Mouse (Mus musculus): Measurements from ENCODE around the gene Ndufs8. TPM values are rescaled to one million over a fixed set of nuclear protein-coding genes. Genes with fewer than 3 reads are reported as not detected.

Gene Ndufs8
- polyA plus RNA-seq, 1 experiment from 2014 or later: 507 TPM

DNA sequence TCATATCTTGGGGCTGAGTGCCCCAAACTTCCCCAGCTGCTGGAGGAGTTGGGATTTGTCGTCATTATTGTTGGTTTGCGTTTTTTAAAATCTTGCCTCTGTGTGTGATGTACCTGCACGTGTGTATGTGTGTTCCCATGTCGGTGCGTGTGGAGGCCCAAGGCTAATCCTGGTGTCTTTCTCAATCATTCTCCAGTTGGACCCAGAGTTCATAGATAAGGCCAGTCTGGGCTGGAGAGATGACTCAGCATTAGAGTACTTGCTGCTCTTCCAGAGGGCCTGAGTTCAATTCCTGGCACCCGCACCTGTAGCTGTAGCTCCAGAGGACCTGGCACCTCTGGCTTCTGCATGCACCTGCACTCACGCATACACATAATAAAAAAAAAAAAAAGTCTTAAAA, 12.3 kb upstream of the Ndufs8 start:
- ATAC-seq (ENCODE audit: insufficient number of reproducible peaks, insufficient read depth, low FRiP score, low read depth): no peak
- no peak overlapping the region for H3K27ac ChIP-seq (replicated peaks in 1 of 2; ENCODE audit: control insufficient read depth in 1 of 2, insufficient read depth in 1 of 2, low read depth in 2 of 2, low read length in 2 of 2)
- H3K9me3 ChIP-seq (ENCODE audit: control insufficient read depth, low read length): no peaks in the 10 kb centered on the region
- WGBS: 91% methylated on average over 7 of the region's 7 CpGs
- no peak overlapping the region for H3K4me2 ChIP-seq (ENCODE audit: low read length)
- peaks cover 19 to 22% of the 10 kb centered on the region in 2 experiments for H3K4me1 ChIP-seq (ENCODE audit: control insufficient read depth in 2 of 2, insufficient read depth in 2 of 2, low read length in 2 of 2)
- H3K4me3 ChIP-seq (ENCODE audit: control insufficient read depth in 1 of 2, insufficient read depth in 1 of 2, low read depth in 1 of 2, low read length in 2 of 2): no peak overlapping the region
- H3K9ac ChIP-seq (ENCODE audit: low read length): no peak overlapping the region
- H3K36me3 ChIP-seq (ENCODE audit: control insufficient read depth, insufficient read depth, low read length): no peaks in the 10 kb centered on the region
- H3K27me3 ChIP-seq (ENCODE audit: control insufficient read depth, insufficient read depth, low read length): no peaks in the 10 kb centered on the region

DNA sequence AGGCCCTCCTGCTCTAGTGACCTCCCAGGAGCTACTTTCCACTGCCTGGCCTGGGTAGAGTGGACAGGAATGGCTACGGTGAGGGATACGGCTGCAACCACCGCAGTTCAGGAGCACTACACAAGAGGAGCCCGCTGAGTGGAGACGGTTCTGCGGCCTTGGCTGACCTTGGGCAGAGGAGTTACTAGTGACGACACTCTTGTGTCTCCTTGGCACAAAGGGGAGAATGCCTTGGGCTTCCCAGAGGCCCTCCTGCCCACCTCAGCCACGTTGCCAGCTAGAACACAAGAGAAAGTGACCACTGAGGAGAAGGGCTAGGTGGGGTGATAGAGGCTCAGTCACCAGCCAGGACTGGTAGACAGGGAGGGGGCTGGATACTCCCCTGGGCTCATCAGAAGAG, 11.6 kb upstream of the Ndufs8 start:
- H3K27ac ChIP-seq (replicated peaks in 1 of 2; ENCODE audit: control insufficient read depth in 1 of 2, insufficient read depth in 1 of 2, low read depth in 2 of 2, low read length in 2 of 2): no peak overlapping the region
- no peak for ATAC-seq (ENCODE audit: insufficient number of reproducible peaks, insufficient read depth, low FRiP score, low read depth)
- H3K36me3 ChIP-seq (ENCODE audit: control insufficient read depth, insufficient read depth, low read length): no peaks in the 10 kb centered on the region
- H3K4me1 ChIP-seq (ENCODE audit: control insufficient read depth in 2 of 2, insufficient read depth in 2 of 2, low read length in 2 of 2): peaks cover 12 to 15% of the 10 kb centered on the region in 2 experiments
- H3K9ac ChIP-seq (ENCODE audit: low read length): no peak overlapping the region
- H3K4me3 ChIP-seq (ENCODE audit: control insufficient read depth in 1 of 2, insufficient read depth in 1 of 2, low read depth in 1 of 2, low read length in 2 of 2): no peak overlapping the region
- no peak overlapping the region for H3K4me2 ChIP-seq (ENCODE audit: low read length)
- WGBS: 64% methylated on average over 8 of the region's 8 CpGs
- no peaks in the 10 kb centered on the region for H3K9me3 ChIP-seq (ENCODE audit: control insufficient read depth, low read length)
- no peaks in the 10 kb centered on the region for H3K27me3 ChIP-seq (ENCODE audit: control insufficient read depth, insufficient read depth, low read length)

DNA sequence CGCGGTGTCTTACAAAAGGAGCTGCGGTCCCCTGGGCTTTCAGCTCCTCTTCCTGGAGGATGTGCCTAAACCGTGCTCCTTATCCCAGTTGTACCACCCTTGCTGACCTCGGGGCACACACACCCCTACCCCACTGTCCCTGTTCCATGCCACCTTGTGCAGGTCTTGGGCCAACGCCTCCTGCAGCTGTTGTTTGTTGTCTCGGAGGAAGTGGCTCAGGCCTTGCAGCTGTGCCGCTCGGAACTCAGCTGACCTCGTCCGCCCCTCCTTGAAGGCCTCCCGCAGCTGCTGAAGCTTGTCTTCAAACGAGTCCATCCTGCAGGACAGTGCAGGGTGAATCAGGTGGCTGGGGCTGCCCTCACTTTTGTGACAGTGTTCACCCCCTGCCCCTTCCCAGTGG, 11.0 kb upstream of the Ndufs8 start:
- Histone ChIP-seq H3K36me3 (ENCODE audit: control insufficient read depth, insufficient read depth, low read length) (no peaks in the 10 kb centered on the region), H3K4me2 (ENCODE audit: low read length) (no peak overlapping the region), H3K4me3 (ENCODE audit: control insufficient read depth in 1 of 2, insufficient read depth in 1 of 2, low read depth in 1 of 2, low read length in 2 of 2) (no peak overlapping the region), H3K9ac (ENCODE audit: low read length) (no peak overlapping the region), H3K27me3 (ENCODE audit: control insufficient read depth, insufficient read depth, low read length) (no peaks in the 10 kb centered on the region), H3K4me1 (ENCODE audit: control insufficient read depth in 2 of 2, insufficient read depth in 2 of 2, low read length in 2 of 2) (peaks cover 8 to 9% of the 10 kb centered on the region in 2 experiments; a peak in 2 of 4 replicates), H3K27ac (replicated peaks in 1 of 2; ENCODE audit: control insufficient read depth in 1 of 2, insufficient read depth in 1 of 2, low read depth in 2 of 2, low read length in 2 of 2) (peak overlapping the region in 1 of 2 experiments; percentile 18; a peak in 1 of 4 replicates), H3K9me3 (ENCODE audit: control insufficient read depth, low read length) (no peaks in the 10 kb centered on the region)
- 57% methylated on average over 13 of the region's 13 CpGs for WGBS
- no peak for ATAC-seq (ENCODE audit: insufficient number of reproducible peaks, insufficient read depth, low FRiP score, low read depth)

DNA sequence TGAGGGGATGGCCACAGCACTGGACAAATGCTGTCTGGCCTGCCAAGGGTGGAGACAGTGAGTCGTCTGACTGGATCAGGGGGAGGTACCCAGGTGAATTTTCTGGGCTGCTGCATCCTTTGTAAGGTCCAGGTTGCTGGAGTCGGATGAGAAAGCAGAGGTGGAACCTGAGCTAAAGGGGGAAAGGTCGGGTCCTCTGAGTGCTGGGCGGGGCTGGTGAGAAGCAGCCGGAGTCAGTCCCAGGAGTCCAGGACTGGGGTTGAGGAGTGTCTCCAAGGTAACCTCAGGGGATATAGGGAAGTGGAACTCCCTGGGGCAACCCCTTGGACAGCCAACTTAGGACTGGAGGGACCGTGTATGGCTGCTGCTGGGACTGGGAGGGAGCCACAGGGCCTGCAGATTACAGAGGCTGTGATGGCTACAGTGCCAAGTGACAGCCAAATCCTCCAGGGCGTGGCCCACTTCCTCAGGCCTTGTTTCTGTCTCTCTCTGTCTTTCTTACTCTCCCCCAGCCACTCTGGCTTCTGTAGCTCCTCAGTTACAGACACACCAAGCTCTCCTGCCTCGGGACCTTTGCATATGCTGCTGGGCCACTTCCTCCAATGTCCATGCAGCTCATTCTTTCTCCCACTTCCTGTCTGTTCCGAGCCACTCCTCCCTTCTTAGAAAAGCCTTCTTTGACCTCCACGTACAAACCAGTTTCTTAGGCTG, 10.2 kb upstream of the Ndufs8 start:
- no peak for ATAC-seq (ENCODE audit: insufficient number of reproducible peaks, insufficient read depth, low FRiP score, low read depth)
- 58% methylated on average over 10 of the region's 10 CpGs for WGBS
- H3K9ac ChIP-seq (ENCODE audit: low read length): no peak overlapping the region
- no peaks in the 10 kb centered on the region for H3K27me3 ChIP-seq (ENCODE audit: control insufficient read depth, insufficient read depth, low read length)
- no peaks in the 10 kb centered on the region for H3K9me3 ChIP-seq (ENCODE audit: control insufficient read depth, low read length)
- H3K4me3 ChIP-seq (ENCODE audit: control insufficient read depth in 1 of 2, insufficient read depth in 1 of 2, low read depth in 1 of 2, low read length in 2 of 2): no peak overlapping the region
- H3K27ac ChIP-seq (replicated peaks in 1 of 2; ENCODE audit: control insufficient read depth in 1 of 2, insufficient read depth in 1 of 2, low read depth in 2 of 2, low read length in 2 of 2): no peak overlapping the region; a peak in 1 of 4 replicates
- H3K4me2 ChIP-seq (ENCODE audit: low read length): no peak overlapping the region
- peaks cover 8 to 9% of the 10 kb centered on the region in 2 experiments; a peak in 2 of 4 replicates for H3K4me1 ChIP-seq (ENCODE audit: control insufficient read depth in 2 of 2, insufficient read depth in 2 of 2, low read length in 2 of 2)
- H3K36me3 ChIP-seq (ENCODE audit: control insufficient read depth, insufficient read depth, low read length): no peaks in the 10 kb centered on the region

DNA sequence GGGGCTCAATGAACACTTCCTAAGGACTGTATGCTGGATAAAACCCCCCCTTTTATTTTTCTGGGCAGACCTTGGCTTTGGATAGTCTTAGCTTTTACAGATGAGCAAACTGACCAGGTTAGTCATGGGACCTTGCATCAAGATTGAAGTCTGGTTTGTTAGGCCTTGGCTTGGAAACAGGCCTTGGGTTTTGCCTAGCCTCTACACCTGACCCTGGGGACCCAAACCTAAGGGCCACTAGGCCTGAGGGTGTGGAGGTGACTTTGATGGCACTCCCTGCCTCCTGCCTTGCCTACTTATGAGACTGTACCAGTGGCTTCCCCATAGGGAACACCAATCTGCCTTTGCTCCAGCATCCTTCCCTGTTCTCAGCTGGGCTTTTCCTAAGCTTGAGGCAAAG, 7.4 kb upstream of the Ndufs8 start:
- H3K9me3 ChIP-seq (ENCODE audit: control insufficient read depth, low read length): no peaks in the 10 kb centered on the region
- ATAC-seq (ENCODE audit: insufficient number of reproducible peaks, insufficient read depth, low FRiP score, low read depth): no peak
- H3K27ac ChIP-seq (replicated peaks in 1 of 2; ENCODE audit: control insufficient read depth in 1 of 2, insufficient read depth in 1 of 2, low read depth in 2 of 2, low read length in 2 of 2): no peak overlapping the region
- no peaks in the 10 kb centered on the region for H3K36me3 ChIP-seq (ENCODE audit: control insufficient read depth, insufficient read depth, low read length)
- H3K4me1 ChIP-seq (ENCODE audit: control insufficient read depth in 2 of 2, insufficient read depth in 2 of 2, low read length in 2 of 2): peaks cover 7 to 8% of the 10 kb centered on the region in 2 experiments; a peak in 2 of 4 replicates
- no peak overlapping the region for H3K4me3 ChIP-seq (ENCODE audit: control insufficient read depth in 1 of 2, insufficient read depth in 1 of 2, low read depth in 1 of 2, low read length in 2 of 2)
- no peak overlapping the region for H3K9ac ChIP-seq (ENCODE audit: low read length)
- H3K4me2 ChIP-seq (ENCODE audit: low read length): no peak overlapping the region
- no peaks in the 10 kb centered on the region for H3K27me3 ChIP-seq (ENCODE audit: control insufficient read depth, insufficient read depth, low read length)

DNA sequence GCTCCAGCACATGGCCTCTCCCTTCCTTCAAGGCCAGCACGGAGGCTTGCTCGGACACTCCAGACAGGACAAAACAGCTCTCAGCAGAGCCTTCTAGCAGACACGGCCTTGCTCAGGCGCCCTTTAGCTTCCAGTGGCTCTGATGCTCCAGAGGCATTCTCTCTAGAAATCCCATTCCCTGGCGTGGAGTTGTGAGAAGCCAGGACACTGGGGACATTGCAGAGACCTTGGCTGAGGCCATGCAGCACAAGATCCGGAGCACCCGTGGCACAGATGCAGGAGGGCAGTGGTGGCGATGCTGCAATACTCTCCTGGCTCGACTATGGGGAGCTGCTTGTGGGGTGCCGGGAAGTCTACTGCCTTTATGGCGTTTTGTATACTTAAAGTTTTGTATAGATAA, 4.2 kb upstream of the Ndufs8 start:
- ATAC-seq (ENCODE audit: insufficient number of reproducible peaks, insufficient read depth, low FRiP score, low read depth): no peak

DNA sequence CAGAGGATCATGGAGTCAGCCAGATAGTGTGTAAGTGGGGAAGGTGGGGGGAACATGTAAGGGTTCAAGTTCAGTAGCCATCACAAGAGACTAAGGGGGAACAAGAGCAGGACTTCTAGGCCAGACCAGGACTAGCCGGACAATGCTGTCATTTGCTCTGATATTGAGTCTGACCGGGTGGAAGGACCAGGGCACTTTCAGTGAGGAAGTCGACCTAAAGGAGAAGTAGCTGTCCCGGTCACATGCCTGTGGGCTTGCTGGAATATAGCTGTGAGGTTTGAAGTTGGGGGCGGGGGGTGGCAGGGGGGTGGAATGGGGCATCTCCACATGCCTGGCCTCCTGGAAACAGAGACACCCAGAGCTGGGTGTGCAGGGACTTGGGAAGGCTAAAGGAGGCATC, 2.0 kb upstream of the Ndufs8 start:
- WGBS: 83% methylated on average over 5 of the region's 5 CpGs
- Histone ChIP-seq H3K36me3 (ENCODE audit: control insufficient read depth, insufficient read depth, low read length) (peaks cover 20% of the 10 kb centered on the region), H3K9ac (ENCODE audit: low read length) (no peak overlapping the region), H3K4me2 (ENCODE audit: low read length) (no peak overlapping the region), H3K9me3 (ENCODE audit: control insufficient read depth, low read length) (no peaks in the 10 kb centered on the region), H3K27ac (replicated peaks in 1 of 2; ENCODE audit: control insufficient read depth in 1 of 2, insufficient read depth in 1 of 2, low read depth in 2 of 2, low read length in 2 of 2) (no peak overlapping the region), H3K4me3 (ENCODE audit: control insufficient read depth in 1 of 2, insufficient read depth in 1 of 2, low read depth in 1 of 2, low read length in 2 of 2) (no peak overlapping the region), H3K27me3 (ENCODE audit: control insufficient read depth, insufficient read depth, low read length) (no peaks in the 10 kb centered on the region), H3K4me1 (ENCODE audit: control insufficient read depth in 2 of 2, insufficient read depth in 2 of 2, low read length in 2 of 2) (peaks cover 10 to 14% of the 10 kb centered on the region in 2 experiments)
- ATAC-seq (ENCODE audit: insufficient number of reproducible peaks, insufficient read depth, low FRiP score, low read depth): no peak

More for the DNA sequence above, 4.2 kb upstream of the Ndufs8 start:
- WGBS: 72% methylated on average over 11 of the region's 11 CpGs
- no peaks in the 10 kb centered on the region for H3K27me3 ChIP-seq (ENCODE audit: control insufficient read depth, insufficient read depth, low read length)
- H3K27ac ChIP-seq (replicated peaks in 1 of 2; ENCODE audit: control insufficient read depth in 1 of 2, insufficient read depth in 1 of 2, low read depth in 2 of 2, low read length in 2 of 2): no peak overlapping the region
- H3K9me3 ChIP-seq (ENCODE audit: control insufficient read depth, low read length): no peaks in the 10 kb centered on the region
- peaks cover 9 to 13% of the 10 kb centered on the region in 2 experiments for H3K4me1 ChIP-seq (ENCODE audit: control insufficient read depth in 2 of 2, insufficient read depth in 2 of 2, low read length in 2 of 2)
- H3K4me3 ChIP-seq (ENCODE audit: control insufficient read depth in 1 of 2, insufficient read depth in 1 of 2, low read depth in 1 of 2, low read length in 2 of 2): no peak overlapping the region
- no peak overlapping the region for H3K4me2 ChIP-seq (ENCODE audit: low read length)
- H3K36me3 ChIP-seq (ENCODE audit: control insufficient read depth, insufficient read depth, low read length): no peaks in the 10 kb centered on the region
- H3K9ac ChIP-seq (ENCODE audit: low read length): no peak overlapping the region

DNA sequence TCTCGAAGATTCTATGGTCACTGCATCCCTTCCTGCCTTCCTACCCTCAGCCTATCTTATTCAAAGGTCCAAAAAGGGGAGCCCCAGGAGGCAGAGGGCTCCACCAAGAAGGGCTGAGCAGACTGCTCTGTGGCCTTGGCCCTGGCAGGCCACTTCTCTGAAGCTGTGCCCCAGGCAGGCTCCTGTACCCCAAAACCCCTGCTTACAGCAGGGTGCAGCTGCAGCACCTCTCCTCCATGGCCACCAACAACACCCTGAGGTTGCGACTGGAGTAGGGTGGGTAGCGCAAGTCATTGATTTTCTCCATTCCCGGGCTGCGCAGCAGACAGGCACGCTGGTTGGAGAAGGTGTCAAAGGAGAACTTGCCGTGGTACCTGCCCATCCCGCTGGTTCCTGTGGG, 1.1 kb upstream of the Ndufs8 start:
- no peak for ATAC-seq (ENCODE audit: insufficient number of reproducible peaks, insufficient read depth, low FRiP score, low read depth)
- Histone ChIP-seq H3K9me3 (ENCODE audit: control insufficient read depth, low read length) (no peaks in the 10 kb centered on the region), H3K27ac (replicated peaks in 1 of 2; ENCODE audit: control insufficient read depth in 1 of 2, insufficient read depth in 1 of 2, low read depth in 2 of 2, low read length in 2 of 2) (peak overlapping the region; percentile 83 to 91; a peak in 2 of 4 replicates), H3K9ac (ENCODE audit: low read length) (peak overlapping the region; percentile 82), H3K27me3 (ENCODE audit: control insufficient read depth, insufficient read depth, low read length) (no peaks in the 10 kb centered on the region), H3K4me2 (ENCODE audit: low read length) (peak overlapping the region; percentile 92), H3K4me1 (ENCODE audit: control insufficient read depth in 2 of 2, insufficient read depth in 2 of 2, low read length in 2 of 2) (peaks cover 10 to 14% of the 10 kb centered on the region in 2 experiments), H3K4me3 (ENCODE audit: control insufficient read depth in 1 of 2, insufficient read depth in 1 of 2, low read depth in 1 of 2, low read length in 2 of 2) (peak overlapping the region; percentile 55 to 70), H3K36me3 (ENCODE audit: control insufficient read depth, insufficient read depth, low read length) (peaks cover 28% of the 10 kb centered on the region)
- 87% methylated on average over 8 of the region's 8 CpGs for WGBS

Measured in heart, embryonic 14.5 days (tissue).